Comparison of ENCODE assay signal across 8 mouse cellular contexts in genomic region chr6:128142369-128143278, GRCm38 (mm10). TPM values are rescaled to one million over a fixed set of nuclear protein-coding genes. Genes with fewer than 3 reads are reported as not detected.
DNase-seq lines count a peak whose midpoint lies in the region; ATAC-seq and TF ChIP-seq lines count a peak whose summit lies in the region.

No protein-coding gene starts in this region.

- no peaks in the 10 kb centered on the region for H3K36me3 ChIP-seq in heart, postnatal 0 days (replicated peaks; ENCODE audit: control insufficient read depth, insufficient read depth, low read length)
- H3K36me3 ChIP-seq in midbrain, embryonic 14.5 days (ENCODE audit: control insufficient read depth, insufficient read depth, low read length): no peaks in the 10 kb centered on the region

- H3K4me3 ChIP-seq in heart, postnatal 0 days (ENCODE audit: low read depth, low read length): peak overlapping the region; percentile 83
- H3K4me3 ChIP-seq in midbrain, embryonic 14.5 days (replicated peaks; ENCODE audit: low read depth, low read length): peak overlapping the region; percentile 64

- H3K9me3 ChIP-seq in heart, postnatal 0 days (replicated peaks; ENCODE audit: control insufficient read depth, low read length): no peaks in the 10 kb centered on the region
- H3K9me3 ChIP-seq in midbrain, embryonic 14.5 days (ENCODE audit: control insufficient read depth, low read length): no peaks in the 10 kb centered on the region

- peak overlapping the region; percentile 88 for H3K27ac ChIP-seq in heart, postnatal 0 days (ENCODE audit: low read depth)
- peak overlapping the region; percentile 32 for H3K27ac ChIP-seq in midbrain, embryonic 14.5 days (replicated peaks; ENCODE audit: low read depth, low read length)

- DNase-seq in right cerebral cortex, postnatal 4 days: peak; percentile 33
- DNase-seq in right cerebral cortex, adult 2 months (ENCODE audit: low spot score in 2 of 2): no peak
- DNase-seq in embryo, embryonic 11 days: peak; percentile 61
- peak; percentile 46 for DNase-seq in heart, postnatal 0 days (ENCODE audit: low spot score)
- DNase-seq in kidney, postnatal 25 days: peak; percentile 63 to 76
- DNase-seq in midbrain, embryonic 14.5 days: peak; percentile 40
- DNase-seq in layer of hippocampus, postnatal 36 days: no peak

- peak overlapping the region; percentile 96 for H3K4me2 ChIP-seq in heart, postnatal 0 days (ENCODE audit: low read depth, low read length)
- H3K4me2 ChIP-seq in midbrain, embryonic 14.5 days (ENCODE audit: low read length): peak overlapping the region; percentile 87

- ATAC-seq in heart, postnatal 0 days (ENCODE audit: insufficient read depth, low read depth): peak; percentile 57
- peak; percentile 57 for ATAC-seq in midbrain, embryonic 14.5 days (ENCODE audit: low FRiP score, low TSS enrichment)
- ATAC-seq in megakaryocyte progenitor cell, adult 5-6 weeks (replicated peaks; ENCODE audit: poor library complexity): no peak

- peak overlapping the region; percentile 89 for H3K9ac ChIP-seq in heart, postnatal 0 days (replicated peaks; ENCODE audit: low read depth, low read length)
- H3K9ac ChIP-seq in midbrain, embryonic 14.5 days (replicated peaks; ENCODE audit: low read length): peak overlapping the region; percentile 61

- H3K4me1 ChIP-seq in heart, postnatal 0 days (ENCODE audit: control insufficient read depth, insufficient read depth): peaks cover 21% of the 10 kb centered on the region
- H3K4me1 ChIP-seq in midbrain, embryonic 14.5 days (ENCODE audit: control insufficient read depth, insufficient read depth, low read length): peaks cover 12% of the 10 kb centered on the region; the same call in 1 of the 2 replicates

- no peaks in the 10 kb centered on the region for H3K27me3 ChIP-seq in heart, postnatal 0 days (ENCODE audit: control insufficient read depth, insufficient read depth, low read length)
- no peaks in the 10 kb centered on the region; the same call in 1 of the 2 replicates for H3K27me3 ChIP-seq in midbrain, embryonic 14.5 days (ENCODE audit: control insufficient read depth, insufficient read depth, low read length)

- 4% methylated on average over 19 of the region's 20 CpGs for WGBS in heart, postnatal 0 days
- WGBS in midbrain, embryonic 14.5 days: 3% methylated on average over 20 of the region's 20 CpGs

- TF ChIP-seq CTCF in heart, postnatal 0 days (IDR thresholded peaks at IDR 0.05; ENCODE audit: low read depth): no peak

- no peak; the same call in 1 of the 2 replicates for TF ChIP-seq EP300 in heart, postnatal 0 days (IDR thresholded peaks at IDR 0.05; ENCODE audit: low read depth)

RNA-seq across cellular contexts. Expression of gene Tspan9, which starts 0.8 kb away (rescaled TPM):
- 332 and 368 TPM in 2 replicates for total RNA-seq in heart, postnatal 0 days (2014; rRNA removed; ENCODE audit: low replicate concordance)
- 84.7 and 105 TPM in 2 replicates for polyA plus RNA-seq in heart, postnatal 0 days (2015; fragmentation: Nextera tagmentation; extraction: Ambion mirVana)
- 31.1 and 31.3 TPM in 2 replicates for polyA plus RNA-seq in midbrain, embryonic 14.5 days (2014; fragmentation: Nextera tagmentation; extraction: Ambion mirVana)
- 10 to 100 TPM; 52.5 to 52.8 TPM for total RNA-seq in layer of hippocampus, postnatal 36 days (2021)
- total RNA-seq in megakaryocyte progenitor cell, adult 5-6 weeks (2015): 0.71 and 2.7 TPM in 2 replicates
- total RNA-seq in megakaryocyte progenitor cell, adult 5-6 weeks (2017): 2.8 and 4.4 TPM in 2 replicates

Comparison
In these comparisons a context has a peak if more than half of its experiments do, and no peak if none do; other contexts are left out.
1. DNase-seq: peak in right cerebral cortex, postnatal 4 days (single experiment), embryo, embryonic 11 days (single experiment), heart, postnatal 0 days (single experiment), kidney, postnatal 25 days (2 of 2) and midbrain, embryonic 14.5 days (single experiment); none in right cerebral cortex, adult 2 months (0 of 2) and layer of hippocampus, postnatal 36 days (0 of 2).
2. RNA of gene Tspan9, which starts 0.8 kb away (total RNA-seq): 332 to 368 TPM in heart, postnatal 0 days and 52.5 to 52.8 TPM in layer of hippocampus, postnatal 36 days; 0.71 to 4.4 TPM in megakaryocyte progenitor cell, adult 5-6 weeks; every median in the first group is over 4 times any median in the second.